8 mouse cellular contexts compared by ENCODE assay signal in the genomic region with DNA sequence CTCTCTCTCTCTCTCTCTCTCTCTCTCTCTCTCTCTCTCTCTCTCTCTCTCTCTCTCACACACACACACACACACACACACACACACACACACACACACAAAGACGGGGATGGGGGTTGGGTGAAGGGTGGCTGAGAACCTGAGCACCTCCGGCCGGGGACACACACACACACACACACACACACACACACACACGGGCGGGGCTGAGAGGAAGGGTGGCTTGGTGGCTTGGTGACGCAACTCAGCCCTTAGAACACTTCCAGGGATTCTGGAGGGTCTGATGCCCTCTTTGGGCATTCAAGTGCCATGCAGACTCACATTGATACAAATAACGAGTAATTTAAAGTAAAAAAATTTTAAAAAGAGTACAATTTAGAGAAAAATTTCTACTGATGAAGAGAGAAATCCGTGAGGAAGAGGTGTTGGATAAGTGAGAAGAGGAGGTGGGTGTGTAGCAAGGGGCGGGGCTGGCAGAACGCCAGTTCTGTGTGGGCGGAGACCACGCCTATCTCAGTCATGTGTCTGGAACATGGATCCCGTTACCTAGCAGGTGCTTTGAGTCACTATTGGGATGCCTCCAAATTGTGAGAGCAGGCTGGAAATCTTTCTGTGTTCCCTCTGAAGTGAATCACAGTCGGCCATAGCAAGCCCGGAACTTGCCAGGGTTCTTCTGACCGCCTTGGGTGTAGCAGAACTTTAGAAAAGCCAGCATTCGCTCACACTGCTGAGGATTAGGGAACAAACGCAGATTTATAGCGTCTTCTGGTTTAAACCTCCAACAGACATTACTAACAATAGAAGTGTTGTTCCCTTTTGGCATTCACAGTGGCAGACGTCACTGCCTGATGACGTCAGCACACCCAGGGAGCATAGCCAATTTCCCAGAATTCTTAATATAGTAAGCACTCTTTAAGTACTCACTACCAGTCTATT. TPM values are rescaled to one million over a fixed set of nuclear protein-coding genes. Genes with fewer than 3 reads are reported as not detected.
DNase-seq lines count a peak whose midpoint lies in the region; ATAC-seq and TF ChIP-seq lines count a peak whose summit lies in the region.

No protein-coding gene starts in this region.

- TF ChIP-seq CTCF in thymus, adult 2 months (IDR thresholded peaks at IDR 0.05; ENCODE audit: borderline replicate concordance, control insufficient read depth, extremely low read depth, insufficient read depth, low read length, poor library complexity): no peak

- no peaks in the 10 kb centered on the region for H3K36me3 ChIP-seq in forebrain, embryonic 11.5 days (ENCODE audit: control insufficient read depth, insufficient read depth, low read length)
- H3K36me3 ChIP-seq in heart, embryonic 15.5 days: no peaks in the 10 kb centered on the region
- no peaks in the 10 kb centered on the region for H3K36me3 ChIP-seq in liver, embryonic 12.5 days
- H3K36me3 ChIP-seq in thymus, adult 2 months (ENCODE audit: control insufficient read depth, insufficient read depth, low read length): no peaks in the 10 kb centered on the region

- no peak overlapping the region for H3K27ac ChIP-seq in forebrain, embryonic 11.5 days (ENCODE audit: low read depth, low read length)
- H3K27ac ChIP-seq in heart, embryonic 15.5 days: peak overlapping the region; percentile 60
- H3K27ac ChIP-seq in liver, embryonic 12.5 days: no peak overlapping the region
- H3K27ac ChIP-seq in thymus, adult 2 months (ENCODE audit: control insufficient read depth, insufficient read depth, low read length): peak overlapping the region; percentile 94

- H3K9me3 ChIP-seq in forebrain, embryonic 11.5 days (ENCODE audit: control insufficient read depth, low read length): no peaks in the 10 kb centered on the region
- no peaks in the 10 kb centered on the region for H3K9me3 ChIP-seq in heart, embryonic 15.5 days (replicated peaks)
- no peaks in the 10 kb centered on the region for H3K9me3 ChIP-seq in liver, embryonic 12.5 days (replicated peaks)

- H3K4me1 ChIP-seq in forebrain, embryonic 11.5 days (replicated peaks; ENCODE audit: control insufficient read depth, insufficient read depth, low read length): no peaks in the 10 kb centered on the region; the same call in 1 of the 2 replicates
- H3K4me1 ChIP-seq in heart, embryonic 15.5 days (replicated peaks): peaks cover 39% of the 10 kb centered on the region
- H3K4me1 ChIP-seq in liver, embryonic 12.5 days: peaks cover 21% of the 10 kb centered on the region
- peaks cover 62% of the 10 kb centered on the region for H3K4me1 ChIP-seq in thymus, adult 2 months (replicated peaks; ENCODE audit: control insufficient read depth, insufficient read depth, low read length)

- no peaks in the 10 kb centered on the region for H3K27me3 ChIP-seq in forebrain, embryonic 11.5 days (ENCODE audit: control insufficient read depth, insufficient read depth, low read length)
- no peaks in the 10 kb centered on the region; the same call in 1 of the 2 replicates for H3K27me3 ChIP-seq in heart, embryonic 15.5 days
- peaks cover 13% of the 10 kb centered on the region for H3K27me3 ChIP-seq in liver, embryonic 12.5 days (replicated peaks)
- H3K27me3 ChIP-seq in thymus, adult 2 months (ENCODE audit: control insufficient read depth, insufficient read depth, low read length): no peaks in the 10 kb centered on the region

- ATAC-seq in forebrain, embryonic 11.5 days (replicated peaks; ENCODE audit: low FRiP score): peak; percentile 72
- ATAC-seq in heart, embryonic 15.5 days (replicated peaks; ENCODE audit: insufficient number of reproducible peaks, insufficient read depth, low FRiP score, low read depth): peak; percentile 72
- ATAC-seq in liver, embryonic 12.5 days: peak; percentile 63; the same call in 1 of the 2 replicates

- no peak for TF ChIP-seq POLR2A in thymus, adult 2 months (IDR thresholded peaks at IDR 0.05; ENCODE audit: control insufficient read depth, extremely low read depth, insufficient read depth, low read length, poor library complexity)

- peak overlapping the region; percentile 34 for H3K4me2 ChIP-seq in forebrain, embryonic 11.5 days (ENCODE audit: low read depth, low read length, severe bottlenecking)
- peak overlapping the region; percentile 52 for H3K4me2 ChIP-seq in heart, embryonic 15.5 days
- H3K4me2 ChIP-seq in liver, embryonic 12.5 days: peak overlapping the region; percentile 59

- peak; percentile 54 to 65 for DNase-seq in CD8-positive naive resting alpha-beta T cell, adult 2 months (ENCODE audit: low read depth in 2 of 2, low spot score in 2 of 2)
- DNase-seq in adrenal gland, postnatal 25 days: peak; percentile 63
- DNase-seq in forebrain, embryonic 11.5 days (ENCODE audit: low spot score): peak; percentile 61
- peak; percentile 70 for DNase-seq in kidney, postnatal 10 days
- peak; percentile 92 for DNase-seq in naive thymus-derived CD4-positive, alpha-beta T cell, adult 2 months (ENCODE audit: low read depth)
- peak; percentile 73 for DNase-seq in thymus, adult 2 months

- no peak overlapping the region for H3K9ac ChIP-seq in forebrain, embryonic 11.5 days (ENCODE audit: low read length)
- H3K9ac ChIP-seq in heart, embryonic 15.5 days: no peak overlapping the region
- no peak overlapping the region for H3K9ac ChIP-seq in liver, embryonic 12.5 days

- H3K4me3 ChIP-seq in forebrain, embryonic 11.5 days (ENCODE audit: low read depth, low read length): peak overlapping the region; percentile 14
- peak overlapping the region; percentile 29 for H3K4me3 ChIP-seq in heart, embryonic 15.5 days
- peak overlapping the region; percentile 27 for H3K4me3 ChIP-seq in liver, embryonic 12.5 days
- H3K4me3 ChIP-seq in thymus, adult 2 months (ENCODE audit: control insufficient read depth, insufficient read depth, low read length): peak overlapping the region; percentile 5

- WGBS in forebrain, embryonic 11.5 days: 27% methylated on average over 20 of the region's 21 CpGs
- 14% methylated on average over 19 of the region's 21 CpGs for WGBS in heart, embryonic 15.5 days
- WGBS in liver, embryonic 12.5 days (ENCODE audit: insufficient replicate concordance): 11% methylated on average over 21 of the region's 21 CpGs
- 3% methylated on average over 21 of the region's 21 CpGs for WGBS in thymus, adult 2 months

RNA-seq across cellular contexts. Expression of gene Pvr, which starts 12.2 kb away (rescaled TPM):
- 31.6 and 34.1 TPM in 2 replicates for total RNA-seq in adrenal gland, postnatal 25 days (2021)
- 2.6 and 2.8 TPM in 2 replicates for polyA plus RNA-seq in forebrain, embryonic 11.5 days (2014; fragmentation: Nextera tagmentation; extraction: Ambion mirVana)
- polyA plus RNA-seq in heart, embryonic 15.5 days (2015; fragmentation: Nextera tagmentation; extraction: Ambion mirVana): 15.2 and 16.1 TPM in 2 replicates
- 3.6 and 3.9 TPM in 2 replicates for polyA plus RNA-seq in liver, embryonic 12.5 days (2016; fragmentation: Nextera tagmentation; extraction: Ambion mirVana)
- polyA plus RNA-seq in thymus, adult 2 months (2012; rRNA removed): 74.9 and 82.4 TPM in 2 replicates

RNA-seq across cellular contexts. Expression of gene Igsf23, which starts 17.4 kb away (rescaled TPM):
- total RNA-seq in adrenal gland, postnatal 25 days (2021): not detected in 2 replicates
- 0.13 TPM in 1 of 2 replicates, not detected in the other for polyA plus RNA-seq in forebrain, embryonic 11.5 days (2014; fragmentation: Nextera tagmentation; extraction: Ambion mirVana)
- polyA plus RNA-seq in heart, embryonic 15.5 days (2015; fragmentation: Nextera tagmentation; extraction: Ambion mirVana): 1.5 and 1.7 TPM in 2 replicates
- 0.26 and 0.30 TPM in 2 replicates for polyA plus RNA-seq in liver, embryonic 12.5 days (2016; fragmentation: Nextera tagmentation; extraction: Ambion mirVana)
- polyA plus RNA-seq in thymus, adult 2 months (2012; rRNA removed): 17.3 and 22.4 TPM in 2 replicates

RNA-seq across cellular contexts. Expression of gene Ceacam20, which starts 32.1 kb away (rescaled TPM):
- not detected in 2 replicates for total RNA-seq in adrenal gland, postnatal 25 days (2021)
- not detected in 2 replicates for polyA plus RNA-seq in forebrain, embryonic 11.5 days (2014; fragmentation: Nextera tagmentation; extraction: Ambion mirVana)
- polyA plus RNA-seq in heart, embryonic 15.5 days (2015; fragmentation: Nextera tagmentation; extraction: Ambion mirVana): not detected in 2 replicates
- not detected in 2 replicates for polyA plus RNA-seq in liver, embryonic 12.5 days (2016; fragmentation: Nextera tagmentation; extraction: Ambion mirVana)
- polyA plus RNA-seq in thymus, adult 2 months (2012; rRNA removed): 0.49 and 0.57 TPM in 2 replicates

RNA-seq across cellular contexts. Expression of gene Ceacam19, which starts 45.4 kb away (rescaled TPM):
- not detected in 2 replicates for total RNA-seq in adrenal gland, postnatal 25 days (2021)
- polyA plus RNA-seq in forebrain, embryonic 11.5 days (2014; fragmentation: Nextera tagmentation; extraction: Ambion mirVana): not detected in 2 replicates
- not detected in 2 replicates for polyA plus RNA-seq in heart, embryonic 15.5 days (2015; fragmentation: Nextera tagmentation; extraction: Ambion mirVana)
- not detected in 2 replicates for polyA plus RNA-seq in liver, embryonic 12.5 days (2016; fragmentation: Nextera tagmentation; extraction: Ambion mirVana)
- polyA plus RNA-seq in thymus, adult 2 months (2012; rRNA removed): 0.30 and 0.36 TPM in 2 replicates

RNA-seq across cellular contexts. Expression of gene Nlrp9b, which starts 58.1 kb away (rescaled TPM):
- total RNA-seq in adrenal gland, postnatal 25 days (2021): not detected in 2 replicates
- polyA plus RNA-seq in forebrain, embryonic 11.5 days (2014; fragmentation: Nextera tagmentation; extraction: Ambion mirVana): not detected in 2 replicates
- polyA plus RNA-seq in heart, embryonic 15.5 days (2015; fragmentation: Nextera tagmentation; extraction: Ambion mirVana): not detected in 2 replicates
- polyA plus RNA-seq in liver, embryonic 12.5 days (2016; fragmentation: Nextera tagmentation; extraction: Ambion mirVana): not detected in 2 replicates
- polyA plus RNA-seq in thymus, adult 2 months (2012; rRNA removed): 0.03 TPM in 1 of 2 replicates, not detected in the other

Comparison
In these comparisons a context has a peak if more than half of its experiments do, and no peak if none do; other contexts are left out.
1. H3K27ac ChIP-seq: peak in heart, embryonic 15.5 days (single experiment) and thymus, adult 2 months (single experiment); none in forebrain, embryonic 11.5 days (single experiment) and liver, embryonic 12.5 days (single experiment).
2. Peak in every context shown above with its lines, with median percentiles within 50 percentile points of each other: DNase-seq, ATAC-seq, H3K4me2 ChIP-seq and H3K4me3 ChIP-seq.